Mouse (Mus musculus): ENCODE data around the gene Mcrip1. TPM values are rescaled to one million over a fixed set of nuclear protein-coding genes. Genes with fewer than 3 reads are reported as not detected.

Mcrip1 gene
- total RNA-seq, 2 experiments from 2014 or later = 86.1 to 86.5 TPM

Other genes starting within 250 kb of the Mcrip1 start
- 1,000 to 10,000 TPM; 1,451 to 1,562 TPM for gene Actg1, start 201.2 kb downstream of the Mcrip1 start, total RNA-seq (2021)
- under 1 TPM in 1 of 2 experiments, not detected in 1; 0.89 TPM for gene Fscn2, start 188.2 kb downstream of the Mcrip1 start, total RNA-seq (2021)
- 10 to 100 TPM; 16.2 to 17.1 TPM for gene Faap100, start 171.0 kb downstream of the Mcrip1 start, total RNA-seq (2021)
- 10 to 100 TPM; 62.4 to 63.0 TPM for gene Nploc4, start 112.0 kb downstream of the Mcrip1 start, total RNA-seq (2021)
- 1 to 10 TPM in 1 of 2 experiments, under 1 TPM in 1; 0.32 to 6.8 TPM for gene Tspan10, start 107.1 kb downstream of the Mcrip1 start, total RNA-seq (2021)
- gene Pde6g, start 96.2 kb downstream of the Mcrip1 start, total RNA-seq (2021) = under 1 TPM; 0.56 to 0.59 TPM
- 10 to 100 TPM; 15.5 to 16.2 TPM for gene Oxld1, start 91.7 kb downstream of the Mcrip1 start, total RNA-seq (2021)
- gene Ccdc137, start 91.6 kb downstream of the Mcrip1 start, total RNA-seq (2021) = 10 to 100 TPM; 23.6 to 26.8 TPM
- gene Arl16, start 82.1 kb downstream of the Mcrip1 start, total RNA-seq (2021) = 10 to 100 TPM; 50.8 to 53.8 TPM
- 10 to 100 TPM; 60.9 to 72.0 TPM for gene Mrpl12, start 65.1 kb downstream of the Mcrip1 start, total RNA-seq (2021)
- gene Slc25a10, start 57.9 kb downstream of the Mcrip1 start, total RNA-seq (2021) = 10 to 100 TPM; 18.1 to 22.4 TPM
- gene Gcgr, start 19.0 kb downstream of the Mcrip1 start, total RNA-seq (2021) = under 1 TPM; 0.15 to 0.19 TPM
- not detected for gene Ppp1r27, start 1.4 kb upstream of the Mcrip1 start, total RNA-seq (2021)
- gene P4hb, start 23.5 kb upstream of the Mcrip1 start, total RNA-seq (2021) = 100 to 1,000 TPM; 127 to 136 TPM
- gene Arhgdia, start 31.9 kb upstream of the Mcrip1 start, total RNA-seq (2021) = 100 to 1,000 TPM; 306 to 324 TPM
- gene Alyref, start 48.6 kb upstream of the Mcrip1 start, total RNA-seq (2021) = 10 to 100 TPM; 61.7 to 67.4 TPM
- 100 to 1,000 TPM in 1 of 2 experiments, 10 to 100 TPM in 1; 87.2 to 109 TPM for gene Anapc11, start 48.7 kb upstream of the Mcrip1 start, total RNA-seq (2021)
- gene Npb, start 58.8 kb upstream of the Mcrip1 start, total RNA-seq (2021) = 1 to 10 TPM; 2.1 to 2.9 TPM
- 100 to 1,000 TPM; 133 to 162 TPM for gene Pcyt2, start 68.2 kb upstream of the Mcrip1 start, total RNA-seq (2021)
- gene Sirt7, start 75.5 kb upstream of the Mcrip1 start, total RNA-seq (2021) = 10 to 100 TPM; 36.1 to 42.4 TPM
- 10 to 100 TPM; 68.9 to 83.2 TPM for gene Mafg, start 83.9 kb upstream of the Mcrip1 start, total RNA-seq (2021)
- 1 to 10 TPM; 4.3 to 4.9 TPM for gene Pycr1, start 94.0 kb upstream of the Mcrip1 start, total RNA-seq (2021)
- 1 to 10 TPM; 2.5 to 3.5 TPM for gene Myadml2, start 98.4 kb upstream of the Mcrip1 start, total RNA-seq (2021)
- 1 to 10 TPM; 4.5 to 8.2 TPM for gene Notum, start 111.4 kb upstream of the Mcrip1 start, total RNA-seq (2021)
- 10 to 100 TPM; 50.0 to 55.7 TPM for gene Aspscr1, start 123.2 kb upstream of the Mcrip1 start, total RNA-seq (2021)
- gene Cenpx, start 164.0 kb upstream of the Mcrip1 start, total RNA-seq (2021) = 10 to 100 TPM; 20.1 to 21.9 TPM
- 10 to 100 TPM; 47.0 to 65.2 TPM for gene Lrrc45, start 164.2 kb upstream of the Mcrip1 start, total RNA-seq (2021)
- gene Rac3, start 171.7 kb upstream of the Mcrip1 start, total RNA-seq (2021) = 10 to 100 TPM; 33.7 to 46.8 TPM
- 10 to 100 TPM; 12.4 to 12.9 TPM for gene Dcxr, start 177.6 kb upstream of the Mcrip1 start, total RNA-seq (2021)
- gene Cbr2, start 182.4 kb upstream of the Mcrip1 start, total RNA-seq (2021) = 1 to 10 TPM; 1.5 to 1.6 TPM
- 10 to 100 TPM; 19.9 to 22.8 TPM for gene Hmga1b, start 213.1 kb upstream of the Mcrip1 start, total RNA-seq (2021)
- gene Rfng, start 234.5 kb upstream of the Mcrip1 start, total RNA-seq (2021) = 10 to 100 TPM; 68.8 to 74.1 TPM
- 100 to 1,000 TPM; 147 to 153 TPM for gene Gps1, start 234.5 kb upstream of the Mcrip1 start, total RNA-seq (2021)
- 10 to 100 TPM; 45.7 to 50.0 TPM for gene Dus1l, start 246.7 kb upstream of the Mcrip1 start, total RNA-seq (2021)

Measured in layer of hippocampus, postnatal 25 days (tissue).